Mouse (Mus musculus) bone marrow, adult 2 months (tissue): ENCODE results near the gene Npsr1.

ENCODE experiments used
- CTCF ChIP-seq: fragments of 200-500 bp; IDR thresholded peaks from 2 replicates; pipeline ENCODE4 v1.5.1; 2011; ENCODE audit warnings: low read length, control low read depth; ENCODE audit not compliant: control insufficient read depth, insufficient read depth
- POLR2A ChIP-seq: fragments of 200-500 bp; IDR thresholded peaks from 2 replicates; pipeline ENCODE4 v1.6.1; 2011; ENCODE audit warnings: low read depth, mild to moderate bottlenecking, control low read depth, low read length, borderline replicate concordance; ENCODE audit not compliant: control insufficient read depth

DNA sequence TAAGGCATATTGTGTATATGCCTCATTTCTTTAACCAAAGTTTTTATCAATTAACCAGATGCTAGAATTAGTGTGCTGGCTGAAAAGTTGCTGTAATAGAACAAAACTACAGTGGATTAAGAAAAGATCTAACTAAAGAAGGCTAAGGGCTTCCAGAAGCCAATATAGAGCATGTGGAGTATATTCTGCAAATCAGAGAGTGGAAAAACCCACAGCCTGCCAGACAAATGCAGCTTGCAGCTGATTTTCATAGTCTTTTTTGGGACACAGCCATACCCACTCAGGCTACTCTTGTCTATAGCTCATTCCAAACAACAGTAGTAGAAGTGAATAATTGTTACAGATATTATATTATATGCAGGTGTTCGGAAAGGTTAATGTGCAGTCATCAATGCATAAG is 138.7 kb downstream of the Npsr1 start:
- TF ChIP-seq CTCF (no peak), POLR2A (no peak)
